Mouse (Mus musculus) cortical plate, adult 2 months (tissue): ENCODE data around the gene Gpr37l1.

Experiments used
- CTCF ChIP-seq: fragments of 200-500 bp; IDR thresholded peaks from 2 replicates; pipeline ENCODE4 v1.5.1; 2011; ENCODE audit warnings: mild to moderate bottlenecking, control low read depth, low read length; ENCODE audit not compliant: insufficient read depth; ENCODE audit errors: extremely low read depth
- POLR2A ChIP-seq: fragments of 200-500 bp; IDR thresholded peaks from 2 replicates; pipeline ENCODE4 v1.6.1; 2011; ENCODE audit warnings: mild to moderate bottlenecking, low read length, control low read depth; ENCODE audit not compliant: insufficient read depth; ENCODE audit errors: extremely low read depth

DNA sequence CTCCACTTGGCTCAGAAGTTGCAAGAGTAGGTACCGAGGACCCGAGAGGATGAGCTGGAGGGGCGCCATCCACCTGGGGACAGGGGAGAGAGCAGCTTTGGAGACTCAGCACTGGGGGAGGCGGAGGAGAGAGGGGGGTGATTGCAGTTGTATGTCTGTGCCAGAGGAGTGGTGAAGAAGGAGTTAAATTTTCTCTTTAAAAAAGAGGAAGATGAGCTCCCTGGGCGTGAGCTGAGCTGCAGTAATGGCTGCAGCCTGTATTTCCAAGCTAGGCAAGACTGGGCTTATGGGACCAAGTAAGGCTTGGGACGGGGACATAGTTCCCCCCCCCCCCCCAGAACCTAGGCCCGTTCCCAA lies 19.8 kb downstream of the Gpr37l1 start:
- TF ChIP-seq POLR2A (no peak), CTCF (no peak)
